Mouse (Mus musculus): ENCODE results near the gene Sik1. TPM values are rescaled to one million over a fixed set of nuclear protein-coding genes. Genes with fewer than 3 reads are reported as not detected.
A peak's percentile ranks its signal among the peaks of the same experiment; 100 is the strongest.

Gene Sik1
- polyA plus RNA-seq, 1 experiment from 2014 or later = 18.4 TPM

- H3K36me3 ChIP-seq = peaks cover 42% of the 10 kb centered on the region
- ATAC-seq (ENCODE audit: low FRiP score) = no peak
- H3K27ac ChIP-seq (replicated peaks) = no peak overlapping the region
- no peaks in the 10 kb centered on the region for H3K27me3 ChIP-seq (replicated peaks)
- no peak overlapping the region for H3K4me2 ChIP-seq
- 84% methylated on average over 6 of the region's 6 CpGs for WGBS
- no peak overlapping the region for H3K9ac ChIP-seq (replicated peaks)
- H3K9me3 ChIP-seq (replicated peaks) = no peaks in the 10 kb centered on the region
- H3K4me3 ChIP-seq (replicated peaks) = no peak overlapping the region
- peaks cover 39% of the 10 kb centered on the region for H3K4me1 ChIP-seq
These were observed 3.7 kb downstream of the Sik1 start for GRCm38 (mm10) chr17:31851816-31852476.

- Histone ChIP-seq H3K9me3 (replicated peaks) (no peaks in the 10 kb centered on the region), H3K4me2 (no peak overlapping the region), H3K4me3 (replicated peaks) (no peak overlapping the region), H3K9ac (replicated peaks) (no peak overlapping the region), H3K27me3 (replicated peaks) (no peaks in the 10 kb centered on the region), H3K4me1 (peaks cover 28% of the 10 kb centered on the region), H3K27ac (replicated peaks) (no peak overlapping the region), H3K36me3 (peaks cover 56% of the 10 kb centered on the region)
- WGBS = 93% methylated on average over 17 of the region's 17 CpGs
- ATAC-seq (ENCODE audit: low FRiP score) = no peak
These were observed 5.1 kb downstream of the Sik1 start for GRCm38 (mm10) chr17:31850457-31850980.

GRCm38 (mm10) chr17:31846970-31847369 is 8.6 kb downstream of the Sik1 start:
- Histone ChIP-seq H3K4me3 (replicated peaks) (no peak overlapping the region), H3K9ac (replicated peaks) (no peak overlapping the region), H3K27me3 (replicated peaks) (no peaks in the 10 kb centered on the region), H3K36me3 (peaks cover 72% of the 10 kb centered on the region), H3K4me2 (no peak overlapping the region), H3K27ac (replicated peaks) (no peak overlapping the region), H3K9me3 (replicated peaks) (no peaks in the 10 kb centered on the region), H3K4me1 (peaks cover 7% of the 10 kb centered on the region)
- no peak for ATAC-seq (ENCODE audit: low FRiP score)
- WGBS = 87% methylated on average over 13 of the region's 13 CpGs

GRCm38 (mm10) chr17:31846352-31846751 is 9.3 kb downstream of the Sik1 start:
- no peak overlapping the region for H3K27ac ChIP-seq (replicated peaks)
- H3K9ac ChIP-seq (replicated peaks) = no peak overlapping the region
- 0 out of 2 replicates have a peak, but pooled peaks cover 4% of the 10 kb centered on the region for H3K4me1 ChIP-seq
- H3K9me3 ChIP-seq (replicated peaks) = no peaks in the 10 kb centered on the region
- H3K36me3 ChIP-seq = peaks cover 72% of the 10 kb centered on the region
- no peak overlapping the region for H3K4me3 ChIP-seq (replicated peaks)
- no peaks in the 10 kb centered on the region for H3K27me3 ChIP-seq (replicated peaks)
- no peak for ATAC-seq (ENCODE audit: low FRiP score)
- H3K4me2 ChIP-seq = no peak overlapping the region
- 80% methylated on average over 9 of the region's 9 CpGs for WGBS

GRCm38 (mm10) chr17:31843891-31844290 is 11.7 kb downstream of the Sik1 start:
- H3K9me3 ChIP-seq (replicated peaks) = no peaks in the 10 kb centered on the region
- no peak overlapping the region for H3K9ac ChIP-seq (replicated peaks)
- H3K27ac ChIP-seq (replicated peaks) = no peak overlapping the region
- ATAC-seq (ENCODE audit: low FRiP score) = no peak
- H3K4me1 ChIP-seq = 0 out of 2 replicates have a peak, but pooled peaks cover 6% of the 10 kb centered on the region
- peaks cover 49% of the 10 kb centered on the region for H3K36me3 ChIP-seq
- 88% methylated on average over 1 of the region's 1 CpGs for WGBS
- no peak overlapping the region for H3K4me2 ChIP-seq
- no peak overlapping the region for H3K4me3 ChIP-seq (replicated peaks)
- no peaks in the 10 kb centered on the region for H3K27me3 ChIP-seq (replicated peaks)

- Histone ChIP-seq H3K4me1 (0 out of 2 replicates have a peak, but pooled peaks cover 6% of the 10 kb centered on the region), H3K4me3 (replicated peaks) (no peak overlapping the region), H3K9ac (replicated peaks) (no peak overlapping the region), H3K36me3 (peaks cover 42% of the 10 kb centered on the region), H3K4me2 (no peak overlapping the region), H3K9me3 (replicated peaks) (no peaks in the 10 kb centered on the region), H3K27ac (replicated peaks) (no peak overlapping the region), H3K27me3 (replicated peaks) (no peaks in the 10 kb centered on the region)
- WGBS = 94% methylated on average over 12 of the region's 12 CpGs
- no peak for ATAC-seq (ENCODE audit: low FRiP score)
These were observed 12.4 kb downstream of the Sik1 start for GRCm38 (mm10) chr17:31842930-31843822.

- Histone ChIP-seq H3K4me3 (replicated peaks) (no peak overlapping the region), H3K27ac (replicated peaks) (peak overlapping the region; percentile 23), H3K9me3 (replicated peaks) (no peaks in the 10 kb centered on the region), H3K27me3 (replicated peaks) (no peaks in the 10 kb centered on the region), H3K4me1 (0 out of 2 replicates have a peak, but pooled peaks cover 6% of the 10 kb centered on the region), H3K9ac (replicated peaks) (no peak overlapping the region), H3K4me2 (no peak overlapping the region), H3K36me3 (peaks cover 30% of the 10 kb centered on the region)
- ATAC-seq (ENCODE audit: low FRiP score) = no peak
- WGBS = 70% methylated on average over 18 of the region's 18 CpGs
These were observed 13.6 kb downstream of the Sik1 start for GRCm38 (mm10) chr17:31841842-31842611.

GRCm38 (mm10) chr17:31841453-31841841 is 14.2 kb downstream of the Sik1 start:
- no peak overlapping the region for H3K9ac ChIP-seq (replicated peaks)
- no peak overlapping the region for H3K4me3 ChIP-seq (replicated peaks)
- H3K27ac ChIP-seq (replicated peaks) = no peak overlapping the region; the same call in 1 of the 2 replicates
- no peak for ATAC-seq (ENCODE audit: low FRiP score)
- 86% methylated on average over 3 of the region's 3 CpGs for WGBS
- 0 out of 2 replicates have a peak, but pooled peaks cover 6% of the 10 kb centered on the region for H3K4me1 ChIP-seq
- no peak overlapping the region for H3K4me2 ChIP-seq
- H3K9me3 ChIP-seq (replicated peaks) = no peaks in the 10 kb centered on the region
- H3K27me3 ChIP-seq (replicated peaks) = no peaks in the 10 kb centered on the region
- peaks cover 24% of the 10 kb centered on the region for H3K36me3 ChIP-seq

- Histone ChIP-seq H3K27me3 (replicated peaks) (no peaks in the 10 kb centered on the region), H3K36me3 (peaks cover 16% of the 10 kb centered on the region), H3K4me3 (replicated peaks) (no peak overlapping the region), H3K4me2 (no peak overlapping the region), H3K27ac (replicated peaks) (no peak overlapping the region), H3K9me3 (replicated peaks) (no peaks in the 10 kb centered on the region), H3K4me1 (0 out of 2 replicates have a peak, but pooled peaks cover 6% of the 10 kb centered on the region), H3K9ac (replicated peaks) (no peak overlapping the region)
- WGBS = 64% methylated on average over 6 of the region's 6 CpGs
- ATAC-seq (ENCODE audit: low FRiP score) = no peak
These were observed 15.1 kb downstream of the Sik1 start for GRCm38 (mm10) chr17:31840423-31841003.

GRCm38 (mm10) chr17:31836772-31837171 is 18.8 kb downstream of the Sik1 start:
- H3K36me3 ChIP-seq = no peaks in the 10 kb centered on the region
- H3K9me3 ChIP-seq (replicated peaks) = no peaks in the 10 kb centered on the region
- no peak overlapping the region for H3K4me2 ChIP-seq
- no peak for ATAC-seq (ENCODE audit: low FRiP score)
- no peak overlapping the region for H3K9ac ChIP-seq (replicated peaks)
- H3K27me3 ChIP-seq (replicated peaks) = no peaks in the 10 kb centered on the region
- no peak overlapping the region; the same call in 1 of the 2 replicates for H3K27ac ChIP-seq (replicated peaks)
- H3K4me3 ChIP-seq (replicated peaks) = no peak overlapping the region
- peaks cover 7% of the 10 kb centered on the region; the same call in 1 of the 2 replicates for H3K4me1 ChIP-seq
- 67% methylated on average over 7 of the region's 7 CpGs for WGBS

- Histone ChIP-seq H3K36me3 (no peaks in the 10 kb centered on the region), H3K9me3 (replicated peaks) (no peaks in the 10 kb centered on the region), H3K4me2 (no peak overlapping the region), H3K4me3 (replicated peaks) (no peak overlapping the region), H3K27ac (replicated peaks) (no peak overlapping the region), H3K27me3 (replicated peaks) (no peaks in the 10 kb centered on the region), H3K4me1 (peaks cover 6% of the 10 kb centered on the region; the same call in 1 of the 2 replicates), H3K9ac (replicated peaks) (no peak overlapping the region)
- 66% methylated on average over 2 of the region's 2 CpGs for WGBS
- no peak for ATAC-seq (ENCODE audit: low FRiP score)
These were observed 19.4 kb downstream of the Sik1 start for GRCm38 (mm10) chr17:31836264-31836607.
